Mouse (Mus musculus) forebrain, embryonic 12.5 days (tissue): Measurements from ENCODE around the gene Nup62. TPM values are rescaled to one million over a fixed set of nuclear protein-coding genes. Genes with fewer than 3 reads are reported as not detected.

Experiments
- ATAC-seq: fragments of 200-750 bp; cut with Nextera tagmentation; 2 replicates; pipeline ENCODE4 v1.8.0; 2017; ENCODE audit warnings: moderate TSS enrichment; ENCODE audit not compliant: low FRiP score
- H3K27ac ChIP-seq: fragments of 300-500 bp; sonication (generic); 2 replicates; pipeline ENCODE4 v1.5.1; 2016; ENCODE audit warnings: mild to moderate bottlenecking
- H3K27me3 ChIP-seq: fragments of 300-500 bp; sonication (generic); 2 replicates; pipeline ENCODE4 v1.6.1; 2016; ENCODE audit warnings: mild to moderate bottlenecking
- H3K36me3 ChIP-seq: fragments of 300-500 bp; sonication (generic); replicated peaks from 2 replicates; pipeline ENCODE4 v1.6.1; 2016; ENCODE audit warnings: mild to moderate bottlenecking
- H3K4me1 ChIP-seq: fragments of 300-500 bp; sonication (generic); 2 replicates; pipeline ENCODE4 v1.6.1; 2016
- H3K4me2 ChIP-seq: fragments of 300-500 bp; sonication (generic); 2 replicates; pipeline ENCODE4 v1.6.1; 2016; ENCODE audit warnings: mild to moderate bottlenecking, moderate library complexity
- H3K4me3 ChIP-seq: fragments of 300-500 bp; sonication (generic); replicated peaks from 2 replicates; pipeline ENCODE4 v1.5.1; 2016; ENCODE audit warnings: mild to moderate bottlenecking
- H3K9ac ChIP-seq: fragments of 300-500 bp; sonication (generic); 2 replicates; pipeline ENCODE4 v1.6.1; 2016; ENCODE audit warnings: mild to moderate bottlenecking
- H3K9me3 ChIP-seq: fragments of 300-500 bp; sonication (generic); 2 replicates; pipeline ENCODE4 v1.6.1; 2016
- WGBS: fragments of 180-500 bp; shearing (Covaris S2); methylation state at CpG from one replicate; pipeline ENCODE4 v1.1.7; 2016; 5-methylcytosine and 5-hydroxymethylcytosine counted together
- polyA plus RNA-seq: library from polyadenylated mRNA; unstranded; fragments of >200 nt; fragmentation: Nextera tagmentation; extraction: Ambion mirVana; gene quantifications from 2 replicates; pipeline ENCODE4 v1.2.1, GENCODE M21; 2016

Nup62 gene
- polyA plus RNA-seq, 1 experiment from 2014 or later: 94.6 TPM

GRCm38 (mm10) chr7:44821666-44822448 is 6.0 kb downstream of the Nup62 start:
- no peak overlapping the region for H3K4me3 ChIP-seq
- WGBS: 88% methylated on average over 7 of the region's 7 CpGs
- H3K4me1 ChIP-seq: peaks cover 59% of the 10 kb centered on the region
- H3K9me3 ChIP-seq: no peaks in the 10 kb centered on the region
- no peak overlapping the region for H3K4me2 ChIP-seq
- H3K27me3 ChIP-seq: no peaks in the 10 kb centered on the region
- no peak for ATAC-seq
- no peak overlapping the region for H3K27ac ChIP-seq
- no peak overlapping the region for H3K9ac ChIP-seq
- H3K36me3 ChIP-seq: peaks cover 12% of the 10 kb centered on the region; the same call in 1 of the 2 replicates

- peaks cover 43% of the 10 kb centered on the region for H3K4me1 ChIP-seq
- peaks cover 23% of the 10 kb centered on the region for H3K36me3 ChIP-seq
- no peak for ATAC-seq
- no peak overlapping the region for H3K27ac ChIP-seq
- no peak overlapping the region for H3K4me2 ChIP-seq
- H3K9me3 ChIP-seq: no peaks in the 10 kb centered on the region
- 34% methylated on average over 7 of the region's 7 CpGs for WGBS
- no peaks in the 10 kb centered on the region for H3K27me3 ChIP-seq
- no peak overlapping the region for H3K4me3 ChIP-seq
- no peak overlapping the region for H3K9ac ChIP-seq
These were observed 7.5 kb downstream of the Nup62 start for GRCm38 (mm10) chr7:44823409-44823808.

- ATAC-seq: peak; percentile 70
- Histone ChIP-seq H3K4me1 (peaks cover 29% of the 10 kb centered on the region), H3K9ac (no peak overlapping the region), H3K4me3 (no peak overlapping the region), H3K36me3 (peaks cover 35% of the 10 kb centered on the region), H3K4me2 (no peak overlapping the region), H3K27me3 (no peaks in the 10 kb centered on the region), H3K9me3 (no peaks in the 10 kb centered on the region), H3K27ac (0 out of 2 replicates have a peak overlapping the region, but pooled peaks have one; percentile 31)
- WGBS: 23% methylated on average over 3 of the region's 3 CpGs
These were observed 9.0 kb downstream of the Nup62 start for GRCm38 (mm10) chr7:44824872-44825271.

GRCm38 (mm10) chr7:44826771-44827170 is 10.9 kb downstream of the Nup62 start:
- no peak for ATAC-seq
- H3K9me3 ChIP-seq: no peaks in the 10 kb centered on the region
- H3K27ac ChIP-seq: no peak overlapping the region
- no peak overlapping the region for H3K4me2 ChIP-seq
- H3K9ac ChIP-seq: no peak overlapping the region
- H3K36me3 ChIP-seq: peaks cover 53% of the 10 kb centered on the region
- no peaks in the 10 kb centered on the region for H3K27me3 ChIP-seq
- peaks cover 21% of the 10 kb centered on the region for H3K4me1 ChIP-seq
- H3K4me3 ChIP-seq: no peak overlapping the region
- WGBS: 90% methylated on average over 3 of the region's 3 CpGs

- H3K27me3 ChIP-seq: no peaks in the 10 kb centered on the region
- no peak overlapping the region for H3K27ac ChIP-seq
- 88% methylated on average over 5 of the region's 5 CpGs for WGBS
- peaks cover 58% of the 10 kb centered on the region for H3K36me3 ChIP-seq
- no peak overlapping the region for H3K9ac ChIP-seq
- no peak overlapping the region for H3K4me2 ChIP-seq
- no peak for ATAC-seq
- H3K4me3 ChIP-seq: no peak overlapping the region
- no peaks in the 10 kb centered on the region for H3K9me3 ChIP-seq
- H3K4me1 ChIP-seq: peaks cover 11% of the 10 kb centered on the region
These were observed 12.8 kb downstream of the Nup62 start for GRCm38 (mm10) chr7:44828706-44829105.

GRCm38 (mm10) chr7:44832763-44833162 is 16.9 kb downstream of the Nup62 start:
- WGBS: 80% methylated on average over 4 of the region's 4 CpGs

GRCm38 (mm10) chr7:44835373-44836015 is 19.6 kb downstream of the Nup62 start:
- peaks cover 18% of the 10 kb centered on the region for H3K36me3 ChIP-seq
- WGBS: 88% methylated on average over 1 of the region's 1 CpGs
- H3K4me1 ChIP-seq: peaks cover 13% of the 10 kb centered on the region
- no peak for ATAC-seq
- H3K27me3 ChIP-seq: peaks cover 28% of the 10 kb centered on the region
- no peak overlapping the region for H3K4me2 ChIP-seq
- no peaks in the 10 kb centered on the region for H3K9me3 ChIP-seq
- H3K9ac ChIP-seq: no peak overlapping the region
- H3K4me3 ChIP-seq: no peak overlapping the region
- H3K27ac ChIP-seq: no peak overlapping the region

More at GRCm38 (mm10) chr7:44832763-44833162, 16.9 kb downstream of the Nup62 start:
- Histone ChIP-seq H3K36me3 (peaks cover 44% of the 10 kb centered on the region), H3K4me2 (no peak overlapping the region), H3K9me3 (no peaks in the 10 kb centered on the region), H3K4me3 (no peak overlapping the region), H3K27ac (no peak overlapping the region), H3K27me3 (0 out of 2 replicates have a peak, but pooled peaks cover 1% of the 10 kb centered on the region), H3K4me1 (no peaks in the 10 kb centered on the region), H3K9ac (no peak overlapping the region)
- no peak for ATAC-seq

- H3K4me3 ChIP-seq: no peak overlapping the region
- H3K9me3 ChIP-seq: no peaks in the 10 kb centered on the region
- H3K27me3 ChIP-seq: peaks cover 34% of the 10 kb centered on the region
- H3K9ac ChIP-seq: no peak overlapping the region
- peaks cover 13% of the 10 kb centered on the region for H3K4me1 ChIP-seq
- no peak for ATAC-seq
- WGBS: 53% methylated on average over 3 of the region's 3 CpGs
- H3K4me2 ChIP-seq: no peak overlapping the region
- peaks cover 16% of the 10 kb centered on the region for H3K36me3 ChIP-seq
- no peak overlapping the region for H3K27ac ChIP-seq
These were observed 20.1 kb downstream of the Nup62 start for GRCm38 (mm10) chr7:44836016-44836404.

- Histone ChIP-seq H3K4me2 (no peak overlapping the region), H3K9me3 (no peaks in the 10 kb centered on the region), H3K9ac (no peak overlapping the region), H3K27ac (no peak overlapping the region), H3K4me1 (peaks cover 13% of the 10 kb centered on the region), H3K27me3 (peaks cover 39% of the 10 kb centered on the region), H3K4me3 (no peak overlapping the region), H3K36me3 (peaks cover 16% of the 10 kb centered on the region)
- 87% methylated on average over 9 of the region's 9 CpGs for WGBS
- ATAC-seq: no peak
These were observed 20.6 kb downstream of the Nup62 start for GRCm38 (mm10) chr7:44836423-44837053.

GRCm38 (mm10) chr7:44838073-44838472 is 22.2 kb downstream of the Nup62 start:
- Histone ChIP-seq H3K4me2 (no peak overlapping the region), H3K9me3 (no peaks in the 10 kb centered on the region), H3K27me3 (peaks cover 48% of the 10 kb centered on the region), H3K4me3 (no peak overlapping the region), H3K4me1 (peaks cover 13% of the 10 kb centered on the region), H3K27ac (no peak overlapping the region), H3K36me3 (peaks cover 24% of the 10 kb centered on the region), H3K9ac (no peak overlapping the region)
- no peak for ATAC-seq
- WGBS: 91% methylated on average over 6 of the region's 6 CpGs

GRCm38 (mm10) chr7:44839171-44839490 is 23.2 kb downstream of the Nup62 start:
- ATAC-seq: 0 out of 2 replicates have a peak, but pooled peaks have one; percentile 5
- WGBS: 23% methylated on average over 11 of the region's 11 CpGs
- H3K27ac ChIP-seq: no peak overlapping the region

GRCm38 (mm10) chr7:44839491-44840191 is 23.8 kb downstream of the Nup62 start:
- WGBS: 1% methylated on average over 58 of the region's 58 CpGs
- Histone ChIP-seq H3K36me3 (peaks cover 39% of the 10 kb centered on the region), H3K4me2 (peak overlapping the region; percentile 52), H3K9me3 (no peaks in the 10 kb centered on the region), H3K4me1 (peaks cover 13% of the 10 kb centered on the region), H3K9ac (peak overlapping the region; percentile 51), H3K4me3 (peak overlapping the region; percentile 27), H3K27me3 (peaks cover 48% of the 10 kb centered on the region), H3K27ac (no peak overlapping the region)
- ATAC-seq: peak; percentile 66

More at GRCm38 (mm10) chr7:44839171-44839490, 23.2 kb downstream of the Nup62 start:
- Histone ChIP-seq H3K4me2 (peak overlapping the region; percentile 52), H3K4me3 (peak overlapping the region; percentile 27), H3K9me3 (no peaks in the 10 kb centered on the region), H3K27me3 (peaks cover 48% of the 10 kb centered on the region), H3K36me3 (peaks cover 34% of the 10 kb centered on the region), H3K9ac (peak overlapping the region; percentile 51; the same call in 1 of the 2 replicates), H3K4me1 (peaks cover 13% of the 10 kb centered on the region)
